Mouse (Mus musculus) lung, postnatal 0 days (tissue): ENCODE measurements around the gene Cdkal1. TPM values are rescaled to one million over a fixed set of nuclear protein-coding genes. Genes with fewer than 3 reads are reported as not detected.

Experiments used
- ATAC-seq: fragments of 200-750 bp; cut with Nextera tagmentation; 2 replicates; pipeline ENCODE4 v1.8.0; 2017; ENCODE audit warnings: moderate library complexity
- DNase-seq: peaks from one replicate; pipeline ENCODE4 v3.0.0-alpha.2; 2016; ENCODE audit warnings: low spot score
- H3K27ac ChIP-seq: fragments of 300-500 bp; sonication (generic); 2 replicates; pipeline ENCODE4 v1.5.1; 2014; ENCODE audit warnings: antibody characterized with exemption, mild to moderate bottlenecking, low read length, mixed read lengths
- H3K27me3 ChIP-seq: fragments of 300-500 bp; sonication (generic); replicated peaks from 2 replicates; pipeline ENCODE4 v1.6.1; 2014; ENCODE audit warnings: low read length, mixed read lengths; ENCODE audit not compliant: insufficient read depth
- H3K36me3 ChIP-seq: fragments of 300-500 bp; sonication (generic); 2 replicates; pipeline ENCODE4 v1.6.1; 2014; ENCODE audit warnings: low read length, mixed read lengths; ENCODE audit not compliant: insufficient read depth
- H3K4me1 ChIP-seq: fragments of 300-500 bp; sonication (generic); 2 replicates; pipeline ENCODE4 v1.6.1; 2014; ENCODE audit warnings: antibody characterized with exemption, low read depth, low read length, mixed read lengths; ENCODE audit not compliant: insufficient read depth
- H3K4me2 ChIP-seq: fragments of 300-500 bp; sonication (generic); replicated peaks from 2 replicates; pipeline ENCODE4 v1.6.1; 2014; ENCODE audit warnings: low read depth, mild to moderate bottlenecking, low read length, moderate library complexity, mixed read lengths
- H3K4me3 ChIP-seq: fragments of 300-500 bp; sonication (generic); 2 replicates; pipeline ENCODE4 v1.5.1; 2014; ENCODE audit warnings: low read depth, low read length
- H3K9ac ChIP-seq: fragments of 300-500 bp; sonication (generic); replicated peaks from 2 replicates; pipeline ENCODE4 v1.6.1; 2014; ENCODE audit warnings: low read depth, mild to moderate bottlenecking
- H3K9me3 ChIP-seq: fragments of 300-500 bp; sonication (generic); 2 replicates; pipeline ENCODE4 v1.6.1; 2016; ENCODE audit warnings: low read length, mixed read lengths
- CTCF ChIP-seq: IDR thresholded peaks from 2 replicates; pipeline ENCODE4 v1.5.1; 2016; ENCODE audit warnings: antibody characterized with exemption, mild to moderate bottlenecking
- EP300 ChIP-seq: IDR thresholded peaks from 2 replicates; pipeline ENCODE4 v1.6.1; 2016; ENCODE audit warnings: antibody characterized with exemption, mild to moderate bottlenecking, control low read depth
- WGBS: fragments of 180-500 bp; shearing (Covaris S2); extraction: QIAGEN DNeasy Blood & Tissue Kit; methylation state at CpG from one replicate; pipeline ENCODE4 v1.1.7; 2014; 5-methylcytosine and 5-hydroxymethylcytosine counted together
- polyA plus RNA-seq: library from polyadenylated mRNA; unstranded; fragments of >200 nt; fragmentation: Nextera tagmentation; extraction: Ambion mirVana; gene quantifications from 2 replicates; pipeline ENCODE4 v1.2.1, GENCODE M21; 2015

The Cdkal1 gene
- polyA plus RNA-seq, 1 experiment from 2014 or later, result 14.7 TPM

DNA sequence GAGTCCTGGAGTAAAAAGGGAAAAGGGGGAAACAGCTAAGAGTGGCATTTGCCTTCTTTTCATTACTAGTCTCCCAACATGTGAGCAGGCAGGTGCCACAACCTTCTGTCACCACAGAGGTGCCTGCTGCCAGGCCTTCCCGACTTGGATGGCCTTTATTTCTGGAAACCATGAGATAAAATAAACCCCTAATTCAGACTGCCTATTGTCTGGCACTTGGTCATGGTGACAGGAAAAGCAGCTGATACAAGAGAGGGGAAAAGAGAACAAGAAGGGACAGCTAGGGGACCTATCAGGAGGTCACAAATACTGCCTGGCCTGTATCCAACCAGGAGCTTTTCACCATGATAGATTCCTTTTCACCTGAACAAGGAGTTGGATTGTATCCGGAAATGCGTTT lies 466.6 kb downstream of the Cdkal1 start:
- no peak overlapping the region for H3K9ac ChIP-seq
- no peaks in the 10 kb centered on the region for H3K4me1 ChIP-seq
- TF ChIP-seq CTCF (no peak), EP300 (no peak)
- no peaks in the 10 kb centered on the region for H3K27me3 ChIP-seq
- H3K4me2 ChIP-seq, result no peak overlapping the region
- ATAC-seq, result no peak
- no peaks in the 10 kb centered on the region for H3K36me3 ChIP-seq
- no peak for DNase-seq
- H3K9me3 ChIP-seq, result no peaks in the 10 kb centered on the region
- H3K4me3 ChIP-seq, result no peak overlapping the region
- no peak overlapping the region for H3K27ac ChIP-seq
- 70% methylated on average over 3 of the region's 3 CpGs for WGBS

DNA sequence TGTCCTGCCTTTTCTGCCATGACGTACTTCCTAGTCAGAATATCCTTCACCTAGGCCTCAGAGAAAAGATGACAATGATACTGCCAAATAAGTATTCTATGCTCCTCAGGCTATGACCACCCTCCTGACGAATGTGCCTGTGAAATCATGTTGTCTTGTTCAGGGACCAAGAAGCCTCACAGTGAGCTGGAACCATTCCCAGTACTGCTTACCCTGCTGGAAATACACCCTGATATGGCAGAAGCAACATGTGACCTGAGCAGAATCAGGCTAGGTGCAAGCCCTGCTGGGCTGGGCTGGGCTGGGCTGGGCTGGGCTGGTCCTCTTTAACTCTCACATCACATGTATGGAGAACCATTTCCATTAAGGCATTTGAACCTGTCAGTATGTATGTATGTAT lies 477.9 kb downstream of the Cdkal1 start:
- DNase-seq, result no peak
- no peak overlapping the region for H3K4me3 ChIP-seq
- no peak overlapping the region for H3K4me2 ChIP-seq
- no peaks in the 10 kb centered on the region for H3K9me3 ChIP-seq
- ATAC-seq, result no peak
- no peaks in the 10 kb centered on the region for H3K27me3 ChIP-seq
- H3K27ac ChIP-seq, result no peak overlapping the region
- no peak overlapping the region for H3K9ac ChIP-seq
- TF ChIP-seq EP300, result no peak
- no peak for TF ChIP-seq CTCF
- no peaks in the 10 kb centered on the region for H3K4me1 ChIP-seq
- 68% methylated on average over 2 of the region's 2 CpGs for WGBS
- no peaks in the 10 kb centered on the region for H3K36me3 ChIP-seq

DNA sequence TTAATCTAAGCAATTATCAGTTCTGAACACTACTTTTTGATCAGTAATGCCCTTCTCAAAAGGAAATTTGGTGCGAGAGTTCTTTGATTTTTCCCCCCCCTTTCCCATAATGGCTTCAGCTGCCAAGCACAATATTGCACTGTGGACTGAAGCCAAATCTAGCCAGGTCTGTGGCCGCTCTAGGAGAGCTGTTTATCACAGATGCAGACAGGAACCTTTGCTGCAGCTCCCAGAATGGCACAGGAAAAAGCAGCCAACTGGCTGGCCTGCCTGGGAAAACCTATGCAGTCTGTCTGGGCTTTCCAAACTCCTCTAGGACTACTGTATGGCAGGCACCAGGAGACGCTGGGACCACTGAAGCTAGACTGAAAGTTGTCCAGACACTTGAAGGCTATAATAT lies 483.6 kb downstream of the Cdkal1 start:
- WGBS, result 51% methylated on average over 3 of the region's 3 CpGs
- Histone ChIP-seq H3K9ac (no peak overlapping the region), H3K4me3 (no peak overlapping the region), H3K36me3 (no peaks in the 10 kb centered on the region), H3K9me3 (no peaks in the 10 kb centered on the region), H3K4me2 (no peak overlapping the region), H3K4me1 (no peaks in the 10 kb centered on the region), H3K27me3 (no peaks in the 10 kb centered on the region), H3K27ac (no peak overlapping the region)
- TF ChIP-seq EP300 (no peak), CTCF (no peak)
- ATAC-seq, result no peak
- DNase-seq, result no peak

DNA sequence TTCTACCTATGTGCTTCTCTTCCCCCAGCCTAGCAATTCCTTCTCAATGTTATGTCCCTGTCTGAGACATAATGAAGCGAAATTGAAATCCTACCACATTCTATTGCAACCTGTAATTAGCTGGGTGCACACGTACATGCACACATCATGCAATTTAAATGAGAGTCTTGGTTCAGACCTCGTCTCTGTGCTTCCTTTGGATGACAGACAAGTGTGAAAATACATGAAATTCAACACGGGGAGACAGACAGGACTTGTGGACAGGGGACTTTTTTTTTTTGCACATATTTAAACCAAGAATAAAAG lies 484.1 kb downstream of the Cdkal1 start:
- TF ChIP-seq CTCF, result no peak
- no peak for TF ChIP-seq EP300
- Histone ChIP-seq H3K9ac (no peak overlapping the region), H3K4me3 (no peak overlapping the region), H3K4me1 (no peaks in the 10 kb centered on the region), H3K27ac (no peak overlapping the region), H3K36me3 (no peaks in the 10 kb centered on the region), H3K9me3 (no peaks in the 10 kb centered on the region), H3K4me2 (no peak overlapping the region), H3K27me3 (no peaks in the 10 kb centered on the region)
- DNase-seq (no peak), ATAC-seq (no peak)
- WGBS, result 72% methylated on average over 4 of the region's 4 CpGs

DNA sequence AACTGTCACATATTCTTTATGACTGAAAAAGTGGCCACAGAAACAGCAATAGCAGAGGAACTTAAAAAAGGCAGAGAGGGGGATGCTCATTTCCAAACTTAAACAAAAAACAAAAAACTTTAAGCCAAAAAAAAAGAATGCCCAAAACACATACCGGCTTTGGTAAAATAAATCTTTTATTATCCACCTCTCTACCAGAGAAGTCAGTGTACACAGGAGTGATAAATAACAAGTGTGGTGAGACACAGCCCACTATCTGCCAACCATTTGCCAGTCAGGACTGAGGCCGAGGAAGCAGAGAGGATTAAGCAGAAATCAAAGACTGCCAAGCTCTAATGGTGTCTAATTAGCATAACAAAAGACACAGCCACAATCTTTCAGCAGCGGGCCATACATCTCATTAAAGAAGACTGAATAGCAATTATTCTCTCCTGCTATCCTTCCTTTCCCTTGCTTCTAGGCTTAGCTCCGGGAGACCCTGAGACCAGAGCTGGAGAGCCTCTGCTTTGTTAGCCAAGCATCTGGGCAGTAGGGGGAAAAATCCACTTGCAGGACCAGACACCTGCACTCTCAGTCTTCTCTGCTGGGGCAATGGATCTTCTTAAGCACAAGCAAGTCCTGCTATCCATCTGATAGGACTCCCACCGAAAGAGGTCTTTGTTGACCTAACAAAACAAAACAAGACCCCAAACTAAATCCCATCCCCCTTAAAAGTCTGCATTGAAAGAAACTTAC lies 484.6 kb downstream of the Cdkal1 start:
- ATAC-seq, result no peak
- Histone ChIP-seq H3K27ac (no peak overlapping the region), H3K9ac (no peak overlapping the region), H3K9me3 (no peaks in the 10 kb centered on the region), H3K4me1 (no peaks in the 10 kb centered on the region), H3K4me2 (no peak overlapping the region), H3K27me3 (no peaks in the 10 kb centered on the region), H3K36me3 (no peaks in the 10 kb centered on the region), H3K4me3 (no peak overlapping the region)
- DNase-seq, result no peak
- 40% methylated on average over 5 of the region's 5 CpGs for WGBS
- TF ChIP-seq CTCF, result no peak
- TF ChIP-seq EP300, result no peak

DNA sequence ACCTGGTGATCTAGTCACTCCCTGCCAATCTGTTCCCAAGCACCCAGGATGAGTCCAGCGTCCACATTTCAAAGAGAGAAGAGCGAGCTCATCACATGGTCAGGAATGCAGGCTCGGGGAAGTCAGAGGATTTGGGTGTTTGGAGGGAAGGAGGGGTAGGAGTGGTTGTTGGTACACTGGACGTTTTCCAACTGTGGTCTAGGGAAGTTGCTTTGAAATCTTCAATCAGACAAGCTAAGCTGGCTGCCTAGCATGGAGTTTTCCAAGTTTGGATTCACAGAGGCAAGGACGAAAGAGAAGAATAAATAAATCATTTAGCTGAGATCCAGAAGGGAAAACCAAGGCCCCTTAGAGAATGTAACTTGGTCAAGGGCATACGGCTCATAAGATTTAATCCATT lies 486.7 kb downstream of the Cdkal1 start:
- TF ChIP-seq EP300 (no peak), CTCF (no peak)
- Histone ChIP-seq H3K4me3 (no peak overlapping the region), H3K27me3 (no peaks in the 10 kb centered on the region), H3K9me3 (no peaks in the 10 kb centered on the region), H3K36me3 (no peaks in the 10 kb centered on the region), H3K27ac (no peak overlapping the region), H3K4me2 (no peak overlapping the region), H3K9ac (no peak overlapping the region), H3K4me1 (no peaks in the 10 kb centered on the region)
- DNase-seq, result no peak
- WGBS, result 35% methylated on average over 6 of the region's 6 CpGs
- no peak for ATAC-seq
